Mouse (Mus musculus) midbrain, embryonic 16.5 days (tissue): ENCODE data around the gene Ccdc92. TPM values are rescaled to one million over a fixed set of nuclear protein-coding genes. Genes with fewer than 3 reads are reported as not detected.

Source experiments
- ATAC-seq: fragments of 200-750 bp; cut with Nextera tagmentation; 2 replicates; pipeline ENCODE4 v1.8.0; 2017; ENCODE audit warnings: moderate TSS enrichment
- H3K27ac ChIP-seq: fragments of 300-500 bp; sonication (generic); 2 replicates; pipeline ENCODE4 v1.5.1; 2014; ENCODE audit warnings: mild to moderate bottlenecking, low read length, mixed read lengths
- H3K27me3 ChIP-seq: fragments of 300-500 bp; sonication (generic); 2 replicates; pipeline ENCODE4 v1.6.1; 2014; ENCODE audit warnings: low read depth, low read length, mixed read lengths; ENCODE audit not compliant: control insufficient read depth, insufficient read depth
- H3K36me3 ChIP-seq: fragments of 300-500 bp; sonication (generic); 2 replicates; pipeline ENCODE4 v1.6.1; 2014; ENCODE audit warnings: mild to moderate bottlenecking, low read length, moderate library complexity, mixed read lengths; ENCODE audit not compliant: control insufficient read depth, insufficient read depth
- H3K4me1 ChIP-seq: fragments of 300-500 bp; sonication (generic); 2 replicates; pipeline ENCODE4 v1.6.1; 2014; ENCODE audit warnings: mild to moderate bottlenecking, low read length, mixed read lengths; ENCODE audit not compliant: control insufficient read depth, insufficient read depth
- H3K4me2 ChIP-seq: fragments of 300-500 bp; sonication (generic); 2 replicates; pipeline ENCODE4 v1.6.1; 2014; ENCODE audit warnings: mild to moderate bottlenecking, low read length, mixed read lengths
- H3K4me3 ChIP-seq: fragments of 300-500 bp; sonication (generic); 2 replicates; pipeline ENCODE4 v1.5.1; 2014; ENCODE audit warnings: low read depth, mild to moderate bottlenecking, low read length, moderate library complexity, mixed read lengths
- H3K9ac ChIP-seq: fragments of 300-500 bp; sonication (generic); 2 replicates; pipeline ENCODE4 v1.6.1; 2014; ENCODE audit warnings: low read depth, low read length, mixed read lengths
- H3K9me3 ChIP-seq: fragments of 300-500 bp; sonication (generic); replicated peaks from 2 replicates; pipeline ENCODE4 v1.6.1; 2014; ENCODE audit warnings: mild to moderate bottlenecking, low read length, mixed read lengths; ENCODE audit not compliant: control insufficient read depth, poor library complexity, severe bottlenecking
- WGBS: fragments of 180-500 bp; shearing (Covaris S2); extraction: QIAGEN DNeasy Blood & Tissue Kit; methylation state at CpG from one replicate; pipeline ENCODE4 v1.1.7; 2014; 5-methylcytosine and 5-hydroxymethylcytosine counted together
- polyA plus RNA-seq: library from polyadenylated mRNA; unstranded; fragments of >200 nt; fragmentation: Nextera tagmentation; extraction: Ambion mirVana; gene quantifications from 2 replicates; pipeline ENCODE4 v1.2.1, GENCODE M21; 2015

The Ccdc92 gene
- polyA plus RNA-seq, 1 experiment from 2014 or later, result 43.0 TPM

DNA sequence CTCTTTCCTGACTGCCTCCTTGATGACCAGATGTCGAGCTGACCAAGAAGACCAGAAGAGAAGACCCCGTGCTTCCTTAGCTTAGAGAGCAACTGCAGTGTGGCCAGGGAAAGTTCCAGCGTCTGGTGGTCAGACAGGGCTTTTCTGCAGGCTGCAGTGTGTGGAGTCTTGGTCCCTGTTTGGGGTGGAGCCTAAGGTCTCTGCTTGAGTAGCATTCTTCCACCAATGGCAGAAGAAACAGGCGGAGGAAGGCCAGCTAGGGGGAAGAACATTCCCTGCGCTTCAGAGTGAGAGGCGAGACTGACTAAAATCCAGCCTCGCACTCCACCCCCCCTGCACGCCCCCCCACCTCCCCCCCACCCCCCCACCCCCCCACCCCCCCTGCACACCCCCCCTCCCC lies 33.9 kb upstream of the Ccdc92 start:
- ATAC-seq, result no peak
- no peaks in the 10 kb centered on the region for H3K36me3 ChIP-seq
- H3K4me3 ChIP-seq, result no peak overlapping the region
- WGBS, result 57% methylated on average over 6 of the region's 8 CpGs
- H3K27me3 ChIP-seq, result no peaks in the 10 kb centered on the region
- H3K9ac ChIP-seq, result no peak overlapping the region
- H3K27ac ChIP-seq, result no peak overlapping the region
- no peak overlapping the region for H3K4me2 ChIP-seq
- no peaks in the 10 kb centered on the region for H3K9me3 ChIP-seq
- peaks cover 10% of the 10 kb centered on the region; the same call in 1 of the 2 replicates for H3K4me1 ChIP-seq

DNA sequence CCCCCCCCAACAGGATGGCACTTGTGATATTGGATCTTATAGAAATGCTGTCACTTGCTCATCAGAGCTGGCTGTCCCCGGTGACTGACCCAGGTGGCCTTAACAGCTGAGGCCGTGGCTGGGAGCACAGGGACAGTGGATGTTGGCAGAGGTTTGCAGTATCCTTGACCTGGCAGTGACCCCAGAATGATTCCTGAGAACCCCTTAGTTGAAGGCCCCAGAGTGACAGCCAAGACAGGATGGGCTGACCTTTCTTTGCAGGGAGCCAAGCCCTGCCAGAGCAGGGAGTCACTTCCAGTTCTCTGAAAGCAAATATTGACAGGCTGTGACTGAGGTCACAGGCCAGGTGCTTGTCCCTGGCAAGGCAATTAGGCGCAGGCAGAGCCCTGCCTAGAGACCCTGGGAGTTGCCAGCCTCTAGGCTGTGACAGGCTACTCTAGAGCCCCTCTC lies 29.7 kb upstream of the Ccdc92 start:
- H3K36me3 ChIP-seq, result peaks cover under 1% of the 10 kb centered on the region; the same call in 1 of the 2 replicates
- H3K4me1 ChIP-seq, result no peaks in the 10 kb centered on the region
- no peak overlapping the region for H3K9ac ChIP-seq
- no peaks in the 10 kb centered on the region for H3K27me3 ChIP-seq
- no peaks in the 10 kb centered on the region for H3K9me3 ChIP-seq
- no peak overlapping the region for H3K4me3 ChIP-seq
- ATAC-seq, result no peak
- WGBS, result 67% methylated on average over 3 of the region's 3 CpGs
- no peak overlapping the region for H3K4me2 ChIP-seq
- no peak overlapping the region for H3K27ac ChIP-seq

DNA sequence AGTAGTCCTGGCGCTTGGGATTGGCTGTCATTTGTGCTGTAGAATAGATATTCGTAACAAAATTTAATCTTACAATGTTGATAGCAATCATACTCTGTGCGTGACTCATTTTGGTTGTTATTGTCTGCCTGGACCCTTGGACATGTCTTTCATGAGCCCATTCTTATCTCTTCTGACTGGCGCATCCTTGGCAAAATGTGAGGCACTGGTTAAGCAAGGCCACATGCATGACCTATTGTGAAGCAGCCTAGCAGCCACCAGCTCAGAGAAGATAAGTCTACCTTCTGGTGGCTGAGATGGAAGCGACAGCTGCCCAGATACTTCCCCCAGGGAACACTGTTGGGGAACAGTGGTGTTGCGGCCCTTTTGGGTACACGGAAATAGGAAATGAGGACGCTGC lies 26.4 kb upstream of the Ccdc92 start:
- ATAC-seq, result no peak
- Histone ChIP-seq H3K4me1 (no peaks in the 10 kb centered on the region), H3K36me3 (peaks cover 17% of the 10 kb centered on the region), H3K27ac (no peak overlapping the region), H3K4me3 (no peak overlapping the region), H3K4me2 (no peak overlapping the region), H3K9ac (no peak overlapping the region), H3K9me3 (no peaks in the 10 kb centered on the region), H3K27me3 (no peaks in the 10 kb centered on the region)
- 95% methylated on average over 8 of the region's 8 CpGs for WGBS

DNA sequence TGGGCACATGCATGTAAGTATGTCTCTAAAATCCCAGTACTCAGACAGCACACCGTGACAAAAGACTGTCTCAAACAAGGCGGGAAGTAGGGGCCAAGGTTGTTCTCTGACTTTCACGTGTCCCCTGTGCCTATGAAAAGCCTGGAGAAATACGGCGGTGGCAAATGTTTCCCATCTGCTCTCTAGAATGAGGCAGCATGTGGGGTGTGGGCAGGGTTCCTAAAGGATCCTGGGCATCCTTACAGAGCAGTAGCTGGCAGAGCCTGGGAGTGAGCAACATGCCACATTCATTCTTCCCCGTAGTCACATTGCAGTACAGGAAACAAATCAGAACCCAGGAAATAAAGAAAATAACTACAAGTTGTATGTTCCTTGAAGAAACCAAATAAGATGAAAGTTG lies 21.7 kb upstream of the Ccdc92 start:
- Histone ChIP-seq H3K9ac (no peak overlapping the region), H3K36me3 (peaks cover 17% of the 10 kb centered on the region), H3K4me1 (no peaks in the 10 kb centered on the region), H3K9me3 (no peaks in the 10 kb centered on the region), H3K4me2 (no peak overlapping the region), H3K27ac (no peak overlapping the region), H3K27me3 (no peaks in the 10 kb centered on the region), H3K4me3 (no peak overlapping the region)
- ATAC-seq, result no peak
- WGBS, result 86% methylated on average over 6 of the region's 6 CpGs

DNA sequence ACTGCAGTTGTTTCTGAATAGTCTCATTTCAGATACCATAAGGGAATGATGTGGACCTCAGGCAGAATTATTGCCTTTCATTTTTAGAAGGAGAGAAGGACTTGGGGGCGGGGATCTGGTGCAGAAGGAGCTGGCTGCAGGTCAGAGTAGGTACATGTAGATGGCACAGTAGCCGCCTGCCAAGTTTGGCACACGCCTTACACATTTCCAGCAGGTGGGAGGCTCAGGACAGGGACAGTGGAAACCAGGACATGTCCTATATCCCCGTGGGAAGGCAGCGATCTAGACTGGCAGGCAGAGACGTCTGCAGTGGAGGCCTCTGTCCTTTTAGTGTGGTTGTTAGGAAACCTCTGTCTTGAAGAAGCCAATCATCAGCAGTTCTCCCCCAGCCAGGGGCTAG lies 17.6 kb upstream of the Ccdc92 start:
- ATAC-seq, result no peak
- no peak overlapping the region for H3K27ac ChIP-seq
- H3K36me3 ChIP-seq, result no peaks in the 10 kb centered on the region; the same call in 1 of the 2 replicates
- no peak overlapping the region for H3K9ac ChIP-seq
- no peaks in the 10 kb centered on the region for H3K27me3 ChIP-seq
- H3K4me3 ChIP-seq, result no peak overlapping the region
- 88% methylated on average over 6 of the region's 6 CpGs for WGBS
- H3K4me1 ChIP-seq, result no peaks in the 10 kb centered on the region
- no peak overlapping the region for H3K4me2 ChIP-seq
- no peaks in the 10 kb centered on the region for H3K9me3 ChIP-seq

DNA sequence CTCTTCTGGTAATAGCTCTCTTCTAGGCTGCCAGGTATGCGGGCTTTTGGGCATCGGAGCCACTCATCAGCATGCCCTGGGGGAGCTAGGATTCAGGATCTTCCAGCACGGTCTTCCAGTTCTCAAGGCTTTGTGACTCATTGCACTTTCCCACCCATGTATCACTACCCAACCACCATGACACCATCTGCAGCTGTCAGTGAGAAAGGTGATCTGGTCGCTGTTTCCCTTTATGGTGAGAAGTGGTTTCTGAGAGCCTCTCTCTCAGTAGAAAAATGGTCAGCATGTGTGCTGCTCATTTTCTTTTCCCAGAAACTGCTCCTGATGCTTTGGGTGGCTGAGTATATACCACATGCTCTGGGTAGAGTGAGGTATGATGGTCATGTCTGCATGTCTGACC lies 17.0 kb upstream of the Ccdc92 start:
- H3K4me1 ChIP-seq, result no peaks in the 10 kb centered on the region

DNA sequence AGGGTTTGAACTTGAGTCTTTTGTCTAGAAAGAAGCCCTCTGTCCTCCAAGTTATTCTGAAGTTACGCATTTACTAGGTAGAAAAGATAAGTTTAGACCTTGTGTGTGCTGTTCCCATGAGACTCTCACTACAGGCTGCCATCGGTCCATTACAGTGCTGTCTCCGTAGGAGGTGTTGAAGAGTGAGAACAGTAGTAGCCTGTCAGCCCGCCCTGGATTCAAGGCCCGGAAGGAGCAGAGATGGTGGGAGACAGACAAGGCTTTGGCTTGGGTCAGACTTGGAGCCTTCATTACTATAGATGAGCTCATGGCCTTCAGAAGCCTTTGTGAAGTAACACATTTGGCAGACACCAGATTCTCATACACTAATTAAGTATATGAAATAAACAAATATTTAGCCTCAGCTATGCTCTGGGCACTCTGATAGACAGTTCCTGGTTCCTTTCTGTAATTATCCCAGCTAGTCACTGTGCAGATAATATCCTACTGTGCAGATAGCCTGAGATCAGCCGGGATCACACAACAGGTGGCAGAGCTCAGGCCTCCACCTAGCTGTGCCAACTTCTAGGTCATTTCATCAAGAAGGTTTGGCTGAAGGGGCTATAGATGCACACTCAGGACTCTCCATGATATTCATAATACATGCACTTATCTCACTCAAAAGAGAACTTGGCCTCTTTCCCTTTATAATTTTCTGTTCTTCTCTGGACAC lies 11.8 kb upstream of the Ccdc92 start:
- Histone ChIP-seq H3K36me3 (peaks cover 2% of the 10 kb centered on the region; the same call in 1 of the 2 replicates), H3K27me3 (no peaks in the 10 kb centered on the region), H3K9me3 (no peaks in the 10 kb centered on the region), H3K4me1 (peaks cover 11% of the 10 kb centered on the region; the same call in 1 of the 2 replicates), H3K4me2 (no peak overlapping the region), H3K27ac (no peak overlapping the region), H3K9ac (no peak overlapping the region), H3K4me3 (no peak overlapping the region)
- no peak for ATAC-seq
- 93% methylated on average over 6 of the region's 6 CpGs for WGBS

More for the DNA sequence above, 17.0 kb upstream of the Ccdc92 start:
- no peak for ATAC-seq
- Histone ChIP-seq H3K4me3 (no peak overlapping the region), H3K9ac (no peak overlapping the region), H3K9me3 (no peaks in the 10 kb centered on the region), H3K36me3 (no peaks in the 10 kb centered on the region; the same call in 1 of the 2 replicates), H3K27ac (no peak overlapping the region), H3K27me3 (no peaks in the 10 kb centered on the region), H3K4me2 (no peak overlapping the region)
- WGBS, result 90% methylated on average over 4 of the region's 4 CpGs

DNA sequence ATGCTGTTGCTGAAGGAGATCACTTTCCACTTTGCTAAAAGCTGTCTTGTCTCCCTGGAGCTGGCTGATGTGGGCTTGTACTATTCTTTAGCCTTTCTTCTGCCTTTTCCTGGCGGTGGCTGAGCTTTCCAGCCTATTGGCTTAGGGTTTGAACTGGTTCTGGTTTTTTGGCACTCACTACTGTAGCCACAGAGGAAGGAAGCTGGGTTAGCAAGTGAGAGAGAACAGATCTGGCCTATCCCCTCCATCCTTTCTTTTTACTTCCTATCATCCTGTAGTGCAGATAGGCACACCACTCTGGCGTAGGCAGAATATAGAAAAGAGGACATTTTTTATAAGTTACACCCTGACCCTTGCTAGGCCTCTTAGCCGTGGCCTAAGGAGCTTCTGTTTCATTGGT lies 10.9 kb upstream of the Ccdc92 start:
- Histone ChIP-seq H3K9me3 (no peaks in the 10 kb centered on the region), H3K4me2 (no peak overlapping the region), H3K27ac (no peak overlapping the region), H3K9ac (no peak overlapping the region), H3K4me1 (peaks cover 16% of the 10 kb centered on the region; the same call in 1 of the 2 replicates), H3K36me3 (peaks cover 2% of the 10 kb centered on the region; the same call in 1 of the 2 replicates), H3K27me3 (no peaks in the 10 kb centered on the region), H3K4me3 (no peak overlapping the region)
- 82% methylated on average over 3 of the region's 3 CpGs for WGBS
- ATAC-seq, result no peak

DNA sequence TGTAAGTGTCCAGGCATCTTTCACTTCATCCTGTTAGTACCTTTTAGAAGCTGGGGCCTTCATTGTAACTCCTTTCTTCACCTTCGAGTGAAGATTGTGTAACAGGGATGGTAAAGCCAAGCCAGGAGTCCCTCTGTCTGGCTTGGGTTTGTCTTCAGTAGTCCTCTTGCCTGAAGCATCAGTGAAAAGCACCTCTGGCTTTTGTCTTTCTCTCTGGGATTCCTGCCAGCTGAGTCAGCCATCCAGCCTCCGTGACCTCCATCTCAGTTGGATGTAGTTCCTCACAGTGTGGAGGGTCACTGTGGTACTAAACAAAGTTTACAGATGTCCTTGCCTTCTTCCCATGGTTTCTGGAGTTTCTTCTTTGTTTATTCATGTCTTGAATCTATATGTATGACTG lies 9.8 kb upstream of the Ccdc92 start:
- ATAC-seq, result no peak
- Histone ChIP-seq H3K4me1 (peaks cover 19% of the 10 kb centered on the region; the same call in 1 of the 2 replicates), H3K9me3 (no peaks in the 10 kb centered on the region), H3K36me3 (peaks cover 2% of the 10 kb centered on the region; the same call in 1 of the 2 replicates), H3K27me3 (no peaks in the 10 kb centered on the region), H3K4me2 (no peak overlapping the region), H3K27ac (no peak overlapping the region), H3K9ac (no peak overlapping the region), H3K4me3 (no peak overlapping the region)
- WGBS, result 56% methylated on average over 2 of the region's 2 CpGs
